Mouse (Mus musculus): ENCODE data around the gene Mad1l1. TPM values are rescaled to one million over a fixed set of nuclear protein-coding genes. Genes with fewer than 3 reads are reported as not detected.
A peak's percentile ranks its signal among the peaks of the same experiment; 100 is the strongest.
"Not testable (repeated sequence)": the region's sequence is repeated elsewhere in the genome, so short reads cannot be mapped to it uniquely, and the experiment has no call there.

Mad1l1 gene
- total RNA-seq, 2 experiments from 2014 or later: 18.9 to 19.4 TPM

- DNase-seq (ENCODE audit: low spot score in 2 of 2): no peak
- intact Hi-C loops (cut with DNase I): no loop called here
These were observed 312.2 kb downstream of the Mad1l1 start for GRCm38 (mm10) chr5:140009083-140009655.

DNA sequence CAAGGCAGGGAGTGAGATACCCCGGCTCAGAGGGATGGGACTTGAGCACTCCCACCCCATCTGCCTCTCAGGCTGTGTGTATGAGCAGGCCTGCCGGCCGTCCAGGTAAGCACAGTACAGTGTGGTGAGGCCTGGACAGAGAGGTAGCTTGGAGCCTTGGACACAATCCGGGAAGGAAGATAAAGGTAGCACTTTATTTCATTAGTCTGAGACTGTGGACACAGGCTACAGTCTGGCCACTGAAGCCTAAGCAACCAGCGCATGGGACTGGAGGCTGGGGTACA, 312.9 kb downstream of the Mad1l1 start:
- intact Hi-C loops (cut with DNase I): no loop called here
- DNase-seq (ENCODE audit: low spot score in 2 of 2): no peak

GRCm38 (mm10) chr5:140007656-140008522, 313.5 kb downstream of the Mad1l1 start:
- no peak for DNase-seq (ENCODE audit: low spot score in 2 of 2)
- intact Hi-C loops (cut with DNase I): no loop called here

DNA sequence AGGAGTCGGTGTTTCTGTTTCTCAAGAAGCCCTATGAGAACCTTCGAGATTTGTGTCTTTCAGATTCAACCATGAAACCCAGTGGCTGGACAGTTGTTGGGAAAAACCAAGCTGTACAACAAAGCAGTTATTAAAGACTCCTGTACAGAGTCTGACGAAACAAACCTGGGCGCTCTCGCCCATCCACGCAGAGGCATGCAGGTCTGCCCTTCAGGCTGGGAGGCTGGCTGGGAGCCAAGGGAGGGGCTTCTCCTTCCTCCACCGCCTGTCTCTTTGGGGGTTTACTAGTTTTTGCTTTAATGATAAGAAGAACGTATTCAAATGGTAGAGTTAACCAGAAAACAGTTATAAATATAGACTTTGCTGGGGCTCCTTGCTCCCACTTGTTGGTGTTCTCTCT, 314.5 kb downstream of the Mad1l1 start:
- intact Hi-C loops (cut with DNase I): no loop called here
- DNase-seq (ENCODE audit: low spot score in 2 of 2): no peak

DNA sequence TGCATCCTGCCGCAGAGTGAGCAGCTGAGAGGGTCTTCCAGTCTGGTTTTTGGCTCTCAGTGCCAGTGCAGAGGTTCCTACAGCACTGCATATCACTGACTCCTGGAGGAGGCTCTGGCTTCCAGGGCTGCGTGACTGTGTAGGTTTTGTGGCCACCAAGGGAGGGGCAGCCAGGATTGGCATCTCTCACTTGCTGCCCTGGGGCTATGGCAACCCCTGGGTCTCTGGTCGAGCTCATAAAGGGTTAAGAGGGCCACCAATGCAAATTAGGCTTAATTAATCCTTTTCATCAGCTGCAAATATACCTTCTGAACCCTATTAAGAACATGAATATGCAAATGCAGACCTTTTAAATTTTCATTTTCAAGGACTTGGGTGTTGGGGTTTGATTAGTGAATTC, 318.8 kb downstream of the Mad1l1 start:
- intact Hi-C loops (cut with DNase I): no loop called here
- DNase-seq (ENCODE audit: low spot score in 2 of 2): no peak

- DNase-seq (ENCODE audit: low spot score in 2 of 2): no peak
- intact Hi-C loops (cut with DNase I): no loop called here
These were observed 322.4 kb downstream of the Mad1l1 start for GRCm38 (mm10) chr5:139998916-139999315.

DNA sequence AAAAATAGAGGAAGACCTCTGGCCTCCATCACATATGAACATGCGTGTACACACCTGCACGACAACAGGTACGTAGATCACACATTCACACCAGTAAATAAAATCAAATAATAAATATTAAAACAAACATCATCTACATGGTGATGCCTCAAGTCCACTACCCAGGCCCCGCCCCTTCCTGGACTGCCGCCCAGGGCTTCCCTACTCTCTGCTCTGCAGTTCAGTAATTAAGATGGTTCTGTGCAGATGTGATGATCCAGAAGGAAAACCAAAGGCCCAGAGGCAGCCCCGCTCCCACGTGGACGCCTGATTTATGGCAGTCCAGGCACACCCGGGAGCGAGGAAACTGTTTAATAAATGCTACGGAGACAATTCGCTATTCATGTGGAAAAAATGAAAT, 323.0 kb downstream of the Mad1l1 start:
- DNase-seq (ENCODE audit: low spot score in 2 of 2); intact Hi-C loops (cut with DNase I): not testable (repeated sequence)

DNA sequence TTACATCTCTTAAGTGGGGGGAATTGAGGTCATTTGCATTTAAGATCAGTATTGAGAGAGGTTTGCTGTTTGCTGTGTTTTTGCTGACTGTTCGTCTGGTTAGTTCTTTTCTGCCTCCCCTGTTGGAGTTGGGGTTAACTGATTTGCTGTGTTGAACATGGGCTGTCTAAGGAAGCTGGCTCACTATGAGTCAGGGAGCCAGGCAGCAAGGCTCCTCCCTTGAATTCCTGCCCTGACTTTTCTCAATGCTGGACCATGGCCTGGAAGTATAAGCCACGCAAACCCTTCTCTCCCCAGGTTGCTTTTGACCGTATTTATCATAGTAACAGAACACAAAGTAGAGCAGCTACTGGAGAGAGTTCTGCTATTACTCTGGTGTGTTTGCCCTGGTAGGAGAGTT, 329.8 kb downstream of the Mad1l1 start:
- DNase-seq (ENCODE audit: low spot score in 2 of 2): no peak
- intact Hi-C loops (cut with DNase I): no loop called here

- no peak for DNase-seq (ENCODE audit: low spot score in 2 of 2)
These were observed 336.1 kb downstream of the Mad1l1 start for GRCm38 (mm10) chr5:139985073-139985746.

GRCm38 (mm10) chr5:139981976-139982375, 339.4 kb downstream of the Mad1l1 start:
- intact Hi-C loops (cut with DNase I): no loop called here

More at GRCm38 (mm10) chr5:139985073-139985746, 336.1 kb downstream of the Mad1l1 start:
- intact Hi-C loops (cut with DNase I): no loop called here

DNA sequence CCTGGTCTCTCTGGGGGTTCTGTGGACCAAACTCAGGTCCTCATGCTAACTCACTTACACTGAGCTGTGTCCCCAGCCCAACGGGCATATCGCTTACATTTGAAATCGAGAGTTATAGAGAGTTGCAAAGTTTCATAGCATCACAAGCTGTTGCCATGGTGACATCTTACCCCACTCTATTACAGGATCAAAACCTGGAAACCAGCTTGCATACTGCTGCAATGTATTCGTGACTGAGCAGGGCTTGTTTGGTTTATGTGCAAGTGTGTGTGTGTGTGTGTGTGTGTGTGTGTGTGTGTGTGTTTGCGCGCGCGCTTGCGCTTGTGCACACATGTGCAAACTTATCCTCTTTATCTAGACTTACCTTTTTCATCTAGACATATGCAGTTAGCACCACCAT, 342.0 kb downstream of the Mad1l1 start:
- intact Hi-C loops (cut with DNase I): no loop called here
- peak; percentile 55 to 86 for DNase-seq (ENCODE audit: low spot score in 2 of 2)

More at GRCm38 (mm10) chr5:139981976-139982375, 339.4 kb downstream of the Mad1l1 start:
- no peak for DNase-seq (ENCODE audit: low spot score in 2 of 2)

GRCm38 (mm10) chr5:139978525-139979276, 342.7 kb downstream of the Mad1l1 start:
- intact Hi-C loops (cut with DNase I): no loop called here
- peak in 1 of 2 experiments; percentile 39 for DNase-seq (ENCODE audit: low spot score in 2 of 2)

DNA sequence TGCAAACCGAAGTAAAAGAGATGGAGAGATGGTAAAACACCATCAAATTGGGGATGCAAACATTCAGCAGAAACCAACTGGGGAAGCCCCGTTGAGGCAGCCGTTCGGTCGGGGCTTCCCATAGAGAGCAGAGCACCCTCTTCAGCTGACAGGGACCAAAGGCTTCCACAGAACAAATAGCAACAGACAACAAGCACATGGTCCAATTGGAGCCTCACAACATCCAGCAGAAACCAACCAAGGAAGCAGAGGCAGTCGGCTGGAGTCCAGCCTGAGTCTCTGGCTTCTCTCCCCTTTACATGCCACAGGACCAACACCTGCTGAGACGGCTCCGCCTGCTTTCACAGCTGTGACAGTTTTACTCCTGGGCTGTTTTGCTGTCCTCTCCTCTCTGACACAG, 343.9 kb downstream of the Mad1l1 start:
- intact Hi-C loops (cut with DNase I): no loop called here
- no peak for DNase-seq (ENCODE audit: low spot score in 2 of 2)

- no peak for DNase-seq (ENCODE audit: low spot score in 2 of 2)
These were observed 344.8 kb downstream of the Mad1l1 start for GRCm38 (mm10) chr5:139976584-139976983.

DNA sequence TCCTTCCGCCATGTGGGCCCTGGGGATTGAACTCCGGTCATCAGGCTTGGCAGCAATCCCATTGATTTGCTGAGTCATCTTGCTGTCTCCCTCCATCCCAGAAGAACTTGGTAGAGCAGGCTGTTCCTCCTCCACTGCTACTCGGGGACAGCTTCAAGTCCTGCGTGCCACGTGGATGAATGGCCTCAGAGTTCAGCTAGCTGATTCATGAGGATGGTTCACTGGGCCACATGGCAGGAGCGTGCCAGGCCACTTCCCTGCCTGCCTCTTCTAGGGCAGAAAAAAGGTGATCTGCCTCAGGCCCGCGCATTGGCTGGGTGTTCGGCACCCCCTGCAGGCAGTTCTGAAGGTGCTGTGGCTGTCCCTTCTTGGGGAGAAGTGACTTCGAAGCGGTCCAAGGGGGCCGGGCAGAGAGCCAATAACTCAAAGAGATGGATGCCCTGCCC, 351.1 kb downstream of the Mad1l1 start:
- DNase-seq (ENCODE audit: low spot score in 2 of 2): peak in 1 of 2 experiments; percentile 32
- intact Hi-C loops (cut with DNase I): no loop called here

More at GRCm38 (mm10) chr5:139976584-139976983, 344.8 kb downstream of the Mad1l1 start:
- intact Hi-C loops (cut with DNase I): no loop called here

GRCm38 (mm10) chr5:139969151-139969948, 352.0 kb downstream of the Mad1l1 start:
- intact Hi-C loops (cut with DNase I): no loop called here
- DNase-seq (ENCODE audit: low spot score in 2 of 2): peak in 1 of 2 experiments; percentile 39

DNA sequence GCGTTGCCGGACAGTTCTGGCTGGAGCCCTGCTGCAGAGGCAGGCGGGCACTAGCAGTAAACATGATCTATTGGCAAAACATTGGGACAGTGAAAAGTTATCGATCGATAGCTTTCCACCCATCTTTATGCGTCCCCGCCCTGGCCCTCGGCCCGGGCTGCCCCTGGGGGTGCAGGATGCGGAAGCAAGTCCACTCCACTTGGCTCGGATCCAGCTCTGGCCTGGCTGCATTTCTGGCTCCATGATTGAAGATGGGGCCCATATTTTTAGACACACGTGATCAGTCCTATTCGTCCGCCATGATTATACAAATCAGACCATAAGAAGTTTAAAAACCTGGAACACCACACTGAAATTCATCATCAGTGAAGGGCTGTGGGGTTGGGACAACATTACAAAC, 355.8 kb downstream of the Mad1l1 start:
- DNase-seq (ENCODE audit: low spot score in 2 of 2): no peak
- intact Hi-C loops (cut with DNase I): no loop called here

- intact Hi-C loops (cut with DNase I): no loop called here
These were observed 357.0 kb downstream of the Mad1l1 start for GRCm38 (mm10) chr5:139964391-139964790.

GRCm38 (mm10) chr5:139959741-139960140, 361.6 kb downstream of the Mad1l1 start:
- intact Hi-C loops (cut with DNase I): no loop called here
- DNase-seq (ENCODE audit: low spot score in 2 of 2): no peak

More at GRCm38 (mm10) chr5:139964391-139964790, 357.0 kb downstream of the Mad1l1 start:
- no peak for DNase-seq (ENCODE audit: low spot score in 2 of 2)

Measured in left cerebral cortex, postnatal 14 days (tissue).